Mouse (Mus musculus) intestine, embryonic 16.5 days (tissue): ENCODE data around the gene Cipc. TPM values are rescaled to one million over a fixed set of nuclear protein-coding genes. Genes with fewer than 3 reads are reported as not detected.

Source experiments
- ATAC-seq: fragments of 200-750 bp; cut with Nextera tagmentation; 2 replicates; pipeline ENCODE4 v1.8.0; 2017; ENCODE audit warnings: moderate TSS enrichment, moderate library complexity
- H3K27ac ChIP-seq: fragments of 300-500 bp; sonication (generic); 2 replicates; pipeline ENCODE4 v1.5.1; 2014; ENCODE audit warnings: mild to moderate bottlenecking, low read length
- H3K27me3 ChIP-seq: fragments of 300-500 bp; sonication (generic); replicated peaks from 2 replicates; pipeline ENCODE4 v1.6.1; 2014; ENCODE audit warnings: low read length, control low read depth, mixed read lengths; ENCODE audit not compliant: control insufficient read depth, insufficient read depth
- H3K36me3 ChIP-seq: fragments of 300-500 bp; sonication (generic); 2 replicates; pipeline ENCODE4 v1.6.1; 2014; ENCODE audit warnings: low read length, control low read depth; ENCODE audit not compliant: control insufficient read depth, insufficient read depth
- H3K4me1 ChIP-seq: fragments of 300-500 bp; sonication (generic); 2 replicates; pipeline ENCODE4 v1.6.1; 2014; ENCODE audit warnings: low read length, control low read depth, mixed read lengths; ENCODE audit not compliant: control insufficient read depth, insufficient read depth
- H3K4me2 ChIP-seq: fragments of 300-500 bp; sonication (generic); 2 replicates; pipeline ENCODE4 v1.6.1; 2014; ENCODE audit warnings: low read depth, low read length, control low read depth
- H3K4me3 ChIP-seq: fragments of 300-500 bp; sonication (generic); 2 replicates; pipeline ENCODE4 v1.5.1; 2014; ENCODE audit warnings: mild to moderate bottlenecking, low read length
- H3K9ac ChIP-seq: fragments of 300-500 bp; sonication (generic); 2 replicates; pipeline ENCODE4 v1.6.1; 2014; ENCODE audit warnings: low read depth, low read length
- H3K9me3 ChIP-seq: fragments of 300-500 bp; sonication (generic); 2 replicates; pipeline ENCODE4 v1.6.1; 2016; ENCODE audit warnings: low read length, control low read depth; ENCODE audit not compliant: control insufficient read depth
- WGBS: fragments of 180-500 bp; shearing (Covaris S2); extraction: QIAGEN DNeasy Blood & Tissue Kit; methylation state at CpG from one replicate; pipeline ENCODE4 v1.1.7; 2014; 5-methylcytosine and 5-hydroxymethylcytosine counted together
- polyA plus RNA-seq: library from polyadenylated mRNA; unstranded; fragments of >200 nt; fragmentation: Nextera tagmentation; extraction: Ambion mirVana; gene quantifications from 2 replicates; pipeline ENCODE4 v1.2.1, GENCODE M21; 2015

Cipc gene
- polyA plus RNA-seq, 1 experiment from 2014 or later = 9.5 TPM

GRCm38 (mm10) chr12:86941734-86942486, 4.9 kb upstream of the Cipc start:
- no peaks in the 10 kb centered on the region for H3K27me3 ChIP-seq
- H3K4me2 ChIP-seq = no peak overlapping the region
- no peak overlapping the region for H3K9ac ChIP-seq
- ATAC-seq = no peak
- no peak overlapping the region for H3K4me3 ChIP-seq
- no peaks in the 10 kb centered on the region for H3K36me3 ChIP-seq
- no peak overlapping the region for H3K27ac ChIP-seq
- WGBS = 52% methylated on average over 5 of the region's 5 CpGs
- peaks cover 6% of the 10 kb centered on the region; the same call in 1 of the 2 replicates for H3K4me1 ChIP-seq
- no peaks in the 10 kb centered on the region for H3K9me3 ChIP-seq

- 85% methylated on average over 8 of the region's 8 CpGs for WGBS
Measured at GRCm38 (mm10) chr12:86943421-86943820, 3.4 kb upstream of the Cipc start.

GRCm38 (mm10) chr12:86945126-86945525, 1.7 kb upstream of the Cipc start:
- Histone ChIP-seq H3K27ac (no peak overlapping the region), H3K4me2 (no peak overlapping the region), H3K4me1 (peaks cover 18% of the 10 kb centered on the region), H3K9ac (no peak overlapping the region), H3K9me3 (no peaks in the 10 kb centered on the region), H3K36me3 (no peaks in the 10 kb centered on the region), H3K4me3 (no peak overlapping the region), H3K27me3 (no peaks in the 10 kb centered on the region)
- no peak for ATAC-seq
- WGBS = 8% methylated on average over 4 of the region's 4 CpGs

More at GRCm38 (mm10) chr12:86943421-86943820, 3.4 kb upstream of the Cipc start:
- Histone ChIP-seq H3K27ac (no peak overlapping the region), H3K36me3 (no peaks in the 10 kb centered on the region), H3K4me1 (peaks cover 14% of the 10 kb centered on the region), H3K9me3 (no peaks in the 10 kb centered on the region), H3K27me3 (no peaks in the 10 kb centered on the region), H3K9ac (no peak overlapping the region), H3K4me3 (no peak overlapping the region), H3K4me2 (no peak overlapping the region)
- no peak for ATAC-seq

GRCm38 (mm10) chr12:86946301-86946781, 502 bp upstream of the Cipc start:
- Histone ChIP-seq H3K27ac (peak overlapping the region; percentile 99), H3K27me3 (no peaks in the 10 kb centered on the region), H3K4me1 (peaks cover 18% of the 10 kb centered on the region), H3K4me3 (peak overlapping the region; percentile 74), H3K9ac (peak overlapping the region; percentile 92), H3K4me2 (peak overlapping the region; percentile 92), H3K9me3 (no peaks in the 10 kb centered on the region), H3K36me3 (no peaks in the 10 kb centered on the region)
- WGBS = under 1% methylated on average over 17 of the region's 17 CpGs
- no peak for ATAC-seq

- Histone ChIP-seq H3K4me3 (peak overlapping the region; percentile 74), H3K36me3 (no peaks in the 10 kb centered on the region), H3K4me2 (peak overlapping the region; percentile 92), H3K9ac (peak overlapping the region; percentile 75), H3K27me3 (no peaks in the 10 kb centered on the region), H3K4me1 (peaks cover 18% of the 10 kb centered on the region), H3K9me3 (no peaks in the 10 kb centered on the region), H3K27ac (peak overlapping the region; percentile 38)
- peak; percentile 37 for ATAC-seq
- WGBS = 19% methylated on average over 26 of the region's 26 CpGs
Measured at GRCm38 (mm10) chr12:86947681-86948401, 998 bp downstream of the Cipc start.

- no peaks in the 10 kb centered on the region for H3K27me3 ChIP-seq
- no peaks in the 10 kb centered on the region for H3K9me3 ChIP-seq
- ATAC-seq = no peak
- no peak overlapping the region for H3K4me3 ChIP-seq
- H3K27ac ChIP-seq = no peak overlapping the region
- H3K4me2 ChIP-seq = no peak overlapping the region
- H3K36me3 ChIP-seq = no peaks in the 10 kb centered on the region
- WGBS = 20% methylated on average over 6 of the region's 6 CpGs
- H3K4me1 ChIP-seq = peaks cover 18% of the 10 kb centered on the region
- H3K9ac ChIP-seq = no peak overlapping the region
Measured at GRCm38 (mm10) chr12:86948627-86949026, 1.8 kb downstream of the Cipc start.

GRCm38 (mm10) chr12:86949501-86949900, 2.7 kb downstream of the Cipc start:
- no peak overlapping the region for H3K4me3 ChIP-seq
- H3K27ac ChIP-seq = no peak overlapping the region
- ATAC-seq = no peak
- H3K4me1 ChIP-seq = peaks cover 18% of the 10 kb centered on the region
- H3K9ac ChIP-seq = no peak overlapping the region
- H3K9me3 ChIP-seq = no peaks in the 10 kb centered on the region
- no peak overlapping the region for H3K4me2 ChIP-seq
- 75% methylated on average over 9 of the region's 9 CpGs for WGBS
- no peaks in the 10 kb centered on the region for H3K36me3 ChIP-seq
- H3K27me3 ChIP-seq = no peaks in the 10 kb centered on the region

- 64% methylated on average over 16 of the region's 16 CpGs for WGBS
- Histone ChIP-seq H3K4me1 (peaks cover 15% of the 10 kb centered on the region), H3K9ac (no peak overlapping the region), H3K4me3 (no peak overlapping the region), H3K27ac (no peak overlapping the region), H3K9me3 (no peaks in the 10 kb centered on the region), H3K36me3 (no peaks in the 10 kb centered on the region), H3K4me2 (no peak overlapping the region), H3K27me3 (no peaks in the 10 kb centered on the region)
- no peak for ATAC-seq
Measured at GRCm38 (mm10) chr12:86950161-86950960, 3.5 kb downstream of the Cipc start.

- no peaks in the 10 kb centered on the region for H3K27me3 ChIP-seq
- H3K9me3 ChIP-seq = no peaks in the 10 kb centered on the region
- ATAC-seq = no peak
- WGBS = 89% methylated on average over 3 of the region's 3 CpGs
- H3K27ac ChIP-seq = no peak overlapping the region
- H3K9ac ChIP-seq = no peak overlapping the region
- H3K36me3 ChIP-seq = no peaks in the 10 kb centered on the region
- H3K4me1 ChIP-seq = peaks cover 13% of the 10 kb centered on the region
- no peak overlapping the region for H3K4me3 ChIP-seq
- no peak overlapping the region for H3K4me2 ChIP-seq
Measured at GRCm38 (mm10) chr12:86950961-86951360, 4.1 kb downstream of the Cipc start.
